Mouse (Mus musculus): ENCODE measurements around the gene Emg1. TPM values are rescaled to one million over a fixed set of nuclear protein-coding genes. Genes with fewer than 3 reads are reported as not detected.

Emg1 gene
- polyA plus RNA-seq, 1 experiment from 2014 or later, result 202 TPM

DNA sequence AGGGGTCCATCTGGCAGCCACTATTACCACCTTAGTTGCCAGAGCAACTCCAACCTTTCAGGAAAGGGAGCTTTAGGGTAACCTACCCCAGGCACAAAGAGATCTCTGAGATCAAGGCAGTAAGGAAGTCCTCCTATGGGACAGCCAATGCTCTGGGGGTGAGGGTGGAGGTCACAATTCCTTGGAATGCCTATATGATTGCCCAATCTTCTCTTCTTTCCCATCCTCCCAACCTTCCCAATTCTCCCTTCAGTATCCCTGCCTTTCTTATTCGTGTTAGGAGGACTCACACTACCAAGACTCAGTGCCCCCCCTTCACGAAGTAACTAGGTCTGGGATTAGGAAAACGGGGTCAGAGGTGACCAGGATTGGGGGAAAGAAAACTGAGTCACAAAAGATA is 43.3 kb upstream of the Emg1 start:
- Histone ChIP-seq H3K4me2 (ENCODE audit: low read depth) (peak overlapping the region; percentile 70), H3K36me3 (ENCODE audit: control insufficient read depth, insufficient read depth, low read length) (no peaks in the 10 kb centered on the region), H3K9me3 (ENCODE audit: control insufficient read depth, low read length) (no peaks in the 10 kb centered on the region), H3K27me3 (ENCODE audit: control insufficient read depth, insufficient read depth, low read length) (no peaks in the 10 kb centered on the region), H3K4me3 (ENCODE audit: low read depth, low read length) (peak overlapping the region; percentile 94), H3K27ac (ENCODE audit: low read depth, low read length) (peak overlapping the region; percentile 97; the same call in 1 of the 2 replicates), H3K9ac (ENCODE audit: low read length) (peak overlapping the region; percentile 94), H3K4me1 (ENCODE audit: control insufficient read depth, insufficient read depth, low read length) (peaks cover 27% of the 10 kb centered on the region)
- DNase-seq (ENCODE audit: low spot score) (no peak), ATAC-seq (ENCODE audit: insufficient read depth, low FRiP score, low TSS enrichment) (no peak)
- WGBS, result 7% methylated on average over 3 of the region's 3 CpGs

DNA sequence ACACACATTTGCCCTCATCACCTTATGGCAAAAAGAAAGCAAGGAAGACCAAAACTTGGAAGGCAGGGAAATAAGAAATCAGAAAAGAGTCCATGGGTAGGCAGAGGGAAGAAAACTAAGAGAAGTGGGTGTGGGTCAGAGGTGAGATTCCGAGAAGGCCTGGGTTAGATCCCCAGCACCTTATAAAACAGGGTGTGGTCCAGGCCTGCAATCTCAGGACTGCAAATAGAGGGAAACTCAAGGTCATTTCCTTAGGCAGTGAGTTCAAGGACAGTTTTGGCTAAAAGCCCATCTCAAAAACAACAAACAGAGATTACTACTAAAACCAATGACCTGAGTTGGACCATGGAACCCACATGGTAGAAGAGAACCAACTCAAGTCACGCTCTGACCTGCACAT is 41.9 kb upstream of the Emg1 start:
- no peak for ATAC-seq (ENCODE audit: insufficient read depth, low FRiP score, low TSS enrichment)

DNA sequence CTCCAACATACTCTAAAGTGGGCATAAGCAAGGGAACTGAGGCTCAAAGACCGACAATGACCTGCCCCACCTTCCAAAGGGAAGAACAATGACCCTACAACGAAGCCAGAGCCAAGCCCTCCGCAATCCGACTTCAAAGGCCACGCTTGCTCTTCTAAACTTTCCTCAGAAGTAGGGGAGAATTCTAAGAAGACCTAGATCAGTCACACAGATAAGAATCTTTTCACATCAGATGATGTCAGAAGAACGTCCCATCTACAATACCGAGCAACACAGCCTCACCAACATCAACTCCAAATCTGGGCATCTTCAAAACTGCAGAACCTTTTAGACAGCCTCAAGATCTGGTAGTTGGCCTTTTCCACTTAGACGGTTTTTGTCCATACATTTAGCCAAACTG is 38.4 kb upstream of the Emg1 start:
- Histone ChIP-seq H3K27ac (ENCODE audit: low read depth, low read length) (no peak overlapping the region), H3K4me3 (ENCODE audit: low read depth, low read length) (no peak overlapping the region), H3K36me3 (ENCODE audit: control insufficient read depth, insufficient read depth, low read length) (peaks cover 14% of the 10 kb centered on the region), H3K4me2 (ENCODE audit: low read depth) (no peak overlapping the region), H3K27me3 (ENCODE audit: control insufficient read depth, insufficient read depth, low read length) (no peaks in the 10 kb centered on the region), H3K9ac (ENCODE audit: low read length) (no peak overlapping the region), H3K9me3 (ENCODE audit: control insufficient read depth, low read length) (no peaks in the 10 kb centered on the region), H3K4me1 (ENCODE audit: control insufficient read depth, insufficient read depth, low read length) (peaks cover 21% of the 10 kb centered on the region)
- ATAC-seq (ENCODE audit: insufficient read depth, low FRiP score, low TSS enrichment), result no peak
- WGBS, result 89% methylated on average over 8 of the region's 8 CpGs
- DNase-seq (ENCODE audit: low spot score), result peak; percentile 3

More for the DNA sequence above, 41.9 kb upstream of the Emg1 start:
- H3K4me1 ChIP-seq (ENCODE audit: control insufficient read depth, insufficient read depth, low read length), result peaks cover 27% of the 10 kb centered on the region
- no peak overlapping the region for H3K27ac ChIP-seq (ENCODE audit: low read depth, low read length)
- H3K4me2 ChIP-seq (ENCODE audit: low read depth), result no peak overlapping the region
- WGBS, result 96% methylated on average over 2 of the region's 2 CpGs
- DNase-seq (ENCODE audit: low spot score), result no peak
- no peaks in the 10 kb centered on the region for H3K9me3 ChIP-seq (ENCODE audit: control insufficient read depth, low read length)
- H3K36me3 ChIP-seq (ENCODE audit: control insufficient read depth, insufficient read depth, low read length), result 0 out of 2 replicates have a peak, but pooled peaks cover 6% of the 10 kb centered on the region
- no peak overlapping the region for H3K9ac ChIP-seq (ENCODE audit: low read length)
- no peaks in the 10 kb centered on the region for H3K27me3 ChIP-seq (ENCODE audit: control insufficient read depth, insufficient read depth, low read length)
- H3K4me3 ChIP-seq (ENCODE audit: low read depth, low read length), result no peak overlapping the region

DNA sequence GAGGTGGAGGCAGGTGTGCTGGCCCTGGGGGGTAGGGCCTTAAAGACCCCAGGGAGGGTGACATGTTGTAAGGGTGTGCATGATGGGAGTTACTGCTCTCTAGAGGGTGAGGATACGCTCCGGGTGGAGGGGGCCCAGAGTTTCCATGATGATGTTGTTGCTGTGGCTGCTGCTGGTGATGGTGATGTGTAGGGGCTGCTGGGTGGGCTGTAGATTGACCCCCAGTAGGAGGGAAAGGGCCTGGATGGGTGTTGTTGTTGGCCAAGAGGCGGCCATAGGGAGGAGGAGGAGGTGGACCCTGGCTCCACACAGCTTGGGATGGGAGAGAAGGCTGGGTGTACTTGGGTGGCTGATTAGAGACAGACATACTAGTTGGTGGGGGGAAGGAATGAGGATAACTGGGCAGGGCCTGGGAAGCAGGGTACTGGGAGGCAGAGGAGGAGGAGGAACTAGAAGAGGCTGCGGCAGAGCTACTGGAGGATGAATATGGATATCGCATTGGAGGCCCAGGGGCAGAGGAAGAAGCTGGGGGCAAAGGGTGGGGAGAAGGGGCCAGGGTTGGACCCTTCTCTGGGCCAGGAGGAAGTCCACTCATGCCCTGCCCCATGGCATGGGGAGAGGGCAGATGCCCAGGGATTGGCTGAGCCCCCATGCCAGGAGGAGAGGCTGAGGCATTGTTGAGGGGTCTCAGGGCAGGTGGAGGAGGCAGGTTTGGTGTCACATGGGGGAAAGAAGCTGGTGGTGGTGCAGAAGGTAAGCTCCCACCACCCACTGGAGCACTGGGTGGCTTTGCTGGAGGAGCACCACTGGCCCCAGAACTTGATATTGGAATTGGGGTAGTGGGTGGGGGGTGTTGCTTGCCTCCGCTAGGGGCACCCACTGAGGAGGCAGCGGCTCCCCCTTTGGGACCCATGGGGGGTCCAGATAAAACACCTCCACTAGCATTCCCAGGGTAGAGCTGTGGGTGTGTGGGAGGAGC is 35.0 kb upstream of the Emg1 start:
- Histone ChIP-seq H3K36me3 (ENCODE audit: control insufficient read depth, insufficient read depth, low read length) (peaks cover 18% of the 10 kb centered on the region), H3K4me2 (ENCODE audit: low read depth) (peak overlapping the region; percentile 88), H3K4me1 (ENCODE audit: control insufficient read depth, insufficient read depth, low read length) (peaks cover 10% of the 10 kb centered on the region), H3K27ac (ENCODE audit: low read depth, low read length) (no peak overlapping the region), H3K9me3 (ENCODE audit: control insufficient read depth, low read length) (no peaks in the 10 kb centered on the region), H3K27me3 (ENCODE audit: control insufficient read depth, insufficient read depth, low read length) (no peaks in the 10 kb centered on the region), H3K4me3 (ENCODE audit: low read depth, low read length) (peak overlapping the region; percentile 49), H3K9ac (ENCODE audit: low read length) (peak overlapping the region; percentile 74)
- DNase-seq (ENCODE audit: low spot score), result no peak
- 84% methylated on average over 7 of the region's 7 CpGs for WGBS
- no peak for ATAC-seq (ENCODE audit: insufficient read depth, low FRiP score, low TSS enrichment)

DNA sequence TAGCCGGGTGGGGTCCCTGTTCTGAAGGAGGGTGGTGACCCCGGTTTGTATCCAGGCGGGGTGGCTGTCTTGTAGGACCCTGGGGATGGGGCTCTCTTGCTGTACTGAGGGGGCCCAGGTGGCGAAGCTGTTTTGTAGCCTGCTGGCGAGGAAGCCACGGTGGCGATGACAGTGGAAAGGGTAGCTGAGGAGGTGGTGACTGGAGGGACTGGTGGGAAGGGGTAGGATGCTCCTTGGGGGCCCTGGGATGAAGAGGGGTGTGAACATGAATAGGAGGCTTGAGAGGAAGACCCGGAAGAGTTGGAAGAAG is 34.3 kb upstream of the Emg1 start:
- H3K9me3 ChIP-seq (ENCODE audit: control insufficient read depth, low read length), result no peaks in the 10 kb centered on the region
- peak overlapping the region; percentile 49 for H3K4me3 ChIP-seq (ENCODE audit: low read depth, low read length)
- peaks cover 18% of the 10 kb centered on the region for H3K36me3 ChIP-seq (ENCODE audit: control insufficient read depth, insufficient read depth, low read length)
- peak overlapping the region; percentile 88 for H3K4me2 ChIP-seq (ENCODE audit: low read depth)
- DNase-seq (ENCODE audit: low spot score) (no peak), ATAC-seq (ENCODE audit: insufficient read depth, low FRiP score, low TSS enrichment) (0 out of 2 replicates have a peak, but pooled peaks have one; percentile 8)
- H3K27ac ChIP-seq (ENCODE audit: low read depth, low read length), result peak overlapping the region; percentile 89
- 11% methylated on average over 8 of the region's 8 CpGs for WGBS
- H3K27me3 ChIP-seq (ENCODE audit: control insufficient read depth, insufficient read depth, low read length), result no peaks in the 10 kb centered on the region
- peaks cover 14% of the 10 kb centered on the region for H3K4me1 ChIP-seq (ENCODE audit: control insufficient read depth, insufficient read depth, low read length)
- H3K9ac ChIP-seq (ENCODE audit: low read length), result peak overlapping the region; percentile 74

DNA sequence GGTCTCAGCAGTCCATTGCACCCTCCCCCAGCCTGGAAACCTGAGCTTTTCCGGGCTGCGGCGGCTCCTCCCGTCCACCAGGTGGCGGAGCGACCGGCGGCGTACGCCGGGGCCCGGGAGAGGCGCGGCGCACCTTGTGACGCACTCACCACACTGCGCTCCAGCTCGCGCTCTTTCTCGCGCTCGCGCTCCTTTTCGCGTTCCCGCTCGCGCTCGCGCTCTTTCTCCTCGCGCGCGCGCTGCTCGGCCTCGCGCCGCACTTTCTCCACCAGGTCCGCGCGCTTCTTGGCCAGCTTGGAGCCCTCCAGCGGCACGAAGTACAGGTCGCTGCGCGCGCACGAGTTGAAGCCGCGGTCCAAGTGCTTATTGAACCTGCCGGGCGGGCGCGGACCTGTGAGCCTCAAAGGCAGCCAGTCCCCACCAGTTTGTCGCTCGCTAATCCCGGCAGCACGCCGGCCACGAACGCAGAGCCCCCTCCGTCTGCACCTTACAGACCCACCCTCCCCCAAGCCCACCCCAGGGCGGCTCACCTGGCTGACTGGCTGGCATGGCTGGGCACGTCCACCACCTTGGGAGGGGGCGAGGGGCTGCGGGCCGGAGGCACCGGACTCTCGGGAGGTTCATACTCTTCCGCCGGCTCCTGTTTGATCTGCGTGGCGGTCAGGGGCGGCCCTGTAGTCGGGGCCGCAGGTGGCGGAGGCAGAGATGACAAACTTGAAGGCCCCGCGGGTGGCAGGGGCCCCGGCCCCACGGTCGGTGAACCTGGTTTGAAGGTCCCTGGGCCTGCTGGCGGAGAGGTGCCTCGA is 33.7 kb upstream of the Emg1 start:
- Histone ChIP-seq H3K9ac (ENCODE audit: low read length) (peak overlapping the region; percentile 74), H3K27ac (ENCODE audit: low read depth, low read length) (peak overlapping the region; percentile 89), H3K27me3 (ENCODE audit: control insufficient read depth, insufficient read depth, low read length) (no peaks in the 10 kb centered on the region), H3K4me1 (ENCODE audit: control insufficient read depth, insufficient read depth, low read length) (peaks cover 14% of the 10 kb centered on the region), H3K4me2 (ENCODE audit: low read depth) (peak overlapping the region; percentile 88), H3K4me3 (ENCODE audit: low read depth, low read length) (peak overlapping the region; percentile 49), H3K9me3 (ENCODE audit: control insufficient read depth, low read length) (no peaks in the 10 kb centered on the region), H3K36me3 (ENCODE audit: control insufficient read depth, insufficient read depth, low read length) (peaks cover 18% of the 10 kb centered on the region)
- WGBS, result under 1% methylated on average over 83 of the region's 85 CpGs
- peak; percentile 75 for ATAC-seq (ENCODE audit: insufficient read depth, low FRiP score, low TSS enrichment)
- peak; percentile 98 for DNase-seq (ENCODE audit: low spot score)

DNA sequence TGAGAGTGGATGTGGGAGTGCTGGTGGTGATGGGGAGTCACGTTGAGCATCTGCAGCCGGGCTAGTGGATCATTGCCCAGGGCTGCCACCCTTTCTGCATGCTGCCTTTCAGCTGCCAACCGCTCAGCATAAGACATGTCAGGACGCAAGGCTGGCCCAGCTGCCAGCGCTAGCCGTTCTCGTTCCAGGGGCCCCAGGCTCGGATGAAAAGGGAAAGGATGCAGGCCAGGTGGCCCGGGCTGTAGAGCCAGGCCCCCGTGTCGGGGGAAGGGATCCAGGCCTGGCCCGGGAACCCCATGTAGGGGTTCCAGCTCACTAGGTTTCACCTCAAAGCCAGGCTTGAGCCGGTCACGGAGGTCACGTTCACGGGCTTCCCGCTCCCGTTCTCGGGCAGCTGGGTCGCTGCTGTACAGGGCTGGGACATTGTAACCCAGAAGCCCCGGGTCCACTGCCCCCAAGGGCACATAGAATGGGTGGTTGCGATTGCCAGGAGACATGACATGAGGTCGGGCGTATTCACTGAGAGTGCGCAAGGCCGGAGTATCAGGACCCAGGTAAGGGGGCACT is 32.9 kb upstream of the Emg1 start:
- DNase-seq (ENCODE audit: low spot score) (no peak), ATAC-seq (ENCODE audit: insufficient read depth, low FRiP score, low TSS enrichment) (0 out of 2 replicates have a peak, but pooled peaks have one; percentile 0)
- Histone ChIP-seq H3K4me3 (ENCODE audit: low read depth, low read length) (peak overlapping the region; percentile 49; the same call in 1 of the 2 replicates), H3K4me1 (ENCODE audit: control insufficient read depth, insufficient read depth, low read length) (peaks cover 14% of the 10 kb centered on the region), H3K9me3 (ENCODE audit: control insufficient read depth, low read length) (no peaks in the 10 kb centered on the region), H3K9ac (ENCODE audit: low read length) (no peak overlapping the region), H3K4me2 (ENCODE audit: low read depth) (peak overlapping the region; percentile 88; the same call in 1 of the 2 replicates), H3K27me3 (ENCODE audit: control insufficient read depth, insufficient read depth, low read length) (no peaks in the 10 kb centered on the region), H3K36me3 (ENCODE audit: control insufficient read depth, insufficient read depth, low read length) (peaks cover 18% of the 10 kb centered on the region), H3K27ac (ENCODE audit: low read depth, low read length) (peak overlapping the region; percentile 54)
- WGBS, result 70% methylated on average over 26 of the region's 26 CpGs

DNA sequence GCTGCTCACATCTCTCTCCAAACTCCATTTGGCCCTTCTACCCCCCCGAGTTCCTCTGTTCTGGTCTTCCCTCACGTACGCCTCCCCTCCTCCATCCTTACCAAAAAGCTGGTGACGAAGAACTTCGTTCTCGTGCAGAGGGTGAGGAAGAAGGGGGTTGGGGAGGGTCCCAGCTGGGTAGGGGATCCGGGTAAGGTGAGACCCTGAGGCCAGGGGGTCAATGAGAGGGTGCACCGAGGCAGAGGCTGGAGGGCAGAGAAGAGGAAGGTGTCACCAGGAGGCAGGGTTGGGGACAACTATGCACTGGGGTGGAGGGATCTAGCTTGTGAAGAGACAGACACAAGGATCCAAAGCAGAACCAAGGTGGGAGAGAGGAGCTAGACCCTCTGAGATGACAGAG is 31.7 kb upstream of the Emg1 start:
- Histone ChIP-seq H3K9me3 (ENCODE audit: control insufficient read depth, low read length) (no peaks in the 10 kb centered on the region), H3K4me2 (ENCODE audit: low read depth) (no peak overlapping the region), H3K4me3 (ENCODE audit: low read depth, low read length) (no peak overlapping the region), H3K4me1 (ENCODE audit: control insufficient read depth, insufficient read depth, low read length) (peaks cover 19% of the 10 kb centered on the region), H3K9ac (ENCODE audit: low read length) (no peak overlapping the region), H3K27me3 (ENCODE audit: control insufficient read depth, insufficient read depth, low read length) (no peaks in the 10 kb centered on the region), H3K27ac (ENCODE audit: low read depth, low read length) (no peak overlapping the region), H3K36me3 (ENCODE audit: control insufficient read depth, insufficient read depth, low read length) (peaks cover 12% of the 10 kb centered on the region)
- DNase-seq (ENCODE audit: low spot score) (no peak), ATAC-seq (ENCODE audit: insufficient read depth, low FRiP score, low TSS enrichment) (no peak)
- 91% methylated on average over 8 of the region's 8 CpGs for WGBS

Measured in neural tube, embryonic 11.5 days (tissue).